Mouse (Mus musculus) layer of hippocampus, adult 9-11 months (tissue): Measurements from ENCODE around the gene Ms4a10.

Experiments
- DNase-seq: peaks from one replicate; pipeline ENCODE4 v3.0.0; 2022

Gene Ms4a10

GRCm38 (mm10) chr19:10974238-10974865 lies at the start of gene Ms4a10:
Gene Ms4a10, minus strand, starts transcription at chr19:10974670.
- no peak for DNase-seq

- no peak for DNase-seq
These were observed 47.9 kb upstream of the Ms4a10 start for GRCm38 (mm10) chr19:11022382-11022781.

- DNase-seq = no peak
These were observed 43.4 kb upstream of the Ms4a10 start, which contains the start of gene Ms4a18 for GRCm38 (mm10) chr19:11017891-11018290. Gene Ms4a18, minus strand, starts transcription at chr19:11018031.

- DNase-seq = no peak
These were observed 42.8 kb upstream of the Ms4a10 start for GRCm38 (mm10) chr19:11017251-11017650.

- DNase-seq = no peak
These were observed 41.5 kb upstream of the Ms4a10 start for GRCm38 (mm10) chr19:11015998-11016397.

GRCm38 (mm10) chr19:11015468-11015867 lies 41.0 kb upstream of the Ms4a10 start:
- no peak for DNase-seq

- no peak for DNase-seq
These were observed 18.7 kb upstream of the Ms4a10 start, which contains the start of gene Ms4a15 for GRCm38 (mm10) chr19:10993150-10993549. Gene Ms4a15, minus strand, starts transcription at chr19:10993250.

GRCm38 (mm10) chr19:10991911-10992310 lies 17.4 kb upstream of the Ms4a10 start:
- no peak for DNase-seq

GRCm38 (mm10) chr19:10990751-10991150 lies 16.3 kb upstream of the Ms4a10 start:
- no peak for DNase-seq

- no peak for DNase-seq
These were observed 14.1 kb upstream of the Ms4a10 start for GRCm38 (mm10) chr19:10988563-10988962.

- no peak for DNase-seq
These were observed 11.4 kb upstream of the Ms4a10 start for GRCm38 (mm10) chr19:10985889-10986288.

- DNase-seq = no peak
These were observed 10.1 kb upstream of the Ms4a10 start for GRCm38 (mm10) chr19:10984551-10984950.

GRCm38 (mm10) chr19:10983146-10983545 lies 8.7 kb upstream of the Ms4a10 start:
- no peak for DNase-seq

GRCm38 (mm10) chr19:10980210-10980609 lies 5.7 kb upstream of the Ms4a10 start:
- DNase-seq = no peak

GRCm38 (mm10) chr19:10979184-10980168 lies 5.0 kb upstream of the Ms4a10 start:
- DNase-seq = peak; percentile 81

GRCm38 (mm10) chr19:10976318-10976717 lies 1.8 kb upstream of the Ms4a10 start:
- no peak for DNase-seq

GRCm38 (mm10) chr19:10975187-10975586 lies 717 bp upstream of the Ms4a10 start:
- DNase-seq = no peak

GRCm38 (mm10) chr19:10973187-10973586 lies 1.3 kb downstream of the Ms4a10 start:
- DNase-seq = no peak

GRCm38 (mm10) chr19:10972660-10973059 lies 1.8 kb downstream of the Ms4a10 start:
- DNase-seq = no peak

- no peak for DNase-seq
These were observed 4.0 kb downstream of the Ms4a10 start for GRCm38 (mm10) chr19:10970457-10970856.

GRCm38 (mm10) chr19:10968578-10968977 lies 5.9 kb downstream of the Ms4a10 start:
- no peak for DNase-seq

GRCm38 (mm10) chr19:10965721-10966120 lies 8.7 kb downstream of the Ms4a10 start:
- DNase-seq = no peak

- no peak for DNase-seq
These were observed 14.5 kb downstream of the Ms4a10 start for GRCm38 (mm10) chr19:10959978-10960346.
